Mouse (Mus musculus): Measurements from ENCODE around the gene 4933409G03Rik.
"Not testable (repeated sequence)": the region's sequence is repeated elsewhere in the genome, so short reads cannot be mapped to it uniquely, and the experiment has no call there.

The 4933409G03Rik gene

GRCm38 (mm10) chr2:68582113-68582512 lies at the start of gene 4933409G03Rik:
Gene 4933409G03Rik, plus strand, starts transcription at chr2:68582413.
- DNase-seq = no peak

DNA sequence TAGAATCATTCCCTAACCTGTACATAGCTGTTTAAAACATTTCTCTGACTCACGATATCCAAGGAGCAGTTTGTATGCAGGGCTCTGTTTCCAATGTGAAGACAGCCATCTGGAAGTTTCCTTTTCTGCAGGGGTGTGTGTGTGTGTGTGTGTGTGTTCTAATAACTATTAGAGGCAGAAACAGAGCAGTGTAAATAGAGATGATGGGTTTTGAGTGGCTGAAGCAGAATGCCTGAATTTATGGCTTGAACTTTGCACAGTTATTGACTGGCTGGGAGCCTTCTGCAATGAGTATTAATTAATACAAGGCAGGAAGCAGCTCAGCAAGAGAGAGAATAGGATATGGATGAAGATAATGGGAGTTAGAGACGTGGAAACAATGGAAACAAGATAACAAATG lies 38.0 kb upstream of the 4933409G03Rik start:
- no peak for DNase-seq

- no peak for DNase-seq
Observed at GRCm38 (mm10) chr2:68560821-68561220, 21.4 kb upstream of the 4933409G03Rik start.

DNA sequence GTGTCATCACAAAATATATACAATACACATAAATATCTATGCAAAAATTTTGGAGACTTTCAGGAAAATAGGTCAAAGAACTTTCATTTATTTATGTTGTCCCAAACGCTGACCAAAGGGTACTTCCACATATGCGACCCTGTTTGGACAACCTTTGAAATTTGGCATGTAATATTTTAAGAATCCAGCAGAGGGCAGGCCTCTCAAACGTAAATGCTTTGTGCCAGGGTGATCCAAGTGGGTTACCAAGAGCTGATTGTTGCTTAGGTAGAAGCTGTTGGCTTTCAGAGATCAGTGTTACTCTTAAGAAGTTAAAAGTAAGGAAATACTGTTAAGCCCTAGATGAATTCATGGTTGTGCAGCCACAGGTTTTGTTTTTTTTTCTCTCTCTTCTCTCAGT lies 18.9 kb upstream of the 4933409G03Rik start:
- DNase-seq = no peak

- DNase-seq = peak; percentile 47
Observed at GRCm38 (mm10) chr2:68568361-68568760, 13.9 kb upstream of the 4933409G03Rik start.

DNA sequence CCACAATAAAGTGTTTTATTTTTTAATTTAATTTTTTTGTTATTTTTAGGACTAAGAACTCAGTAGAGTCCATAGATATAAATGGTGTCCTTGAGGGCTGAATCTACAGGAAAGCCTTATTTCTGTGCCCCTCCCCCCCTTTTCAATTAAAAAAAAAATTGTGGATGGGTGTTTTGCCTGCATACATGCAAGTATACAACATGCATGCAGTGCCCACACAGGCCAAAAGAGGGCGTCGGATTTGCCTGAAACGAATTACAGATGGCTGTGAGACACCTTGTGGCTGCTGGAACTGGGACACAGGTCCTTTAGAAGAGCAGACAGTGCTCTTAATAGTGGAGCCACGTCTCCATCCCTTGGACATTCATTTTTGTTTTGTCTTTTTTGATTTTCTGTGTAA lies 9.9 kb upstream of the 4933409G03Rik start:
- peak; percentile 26 for DNase-seq

DNA sequence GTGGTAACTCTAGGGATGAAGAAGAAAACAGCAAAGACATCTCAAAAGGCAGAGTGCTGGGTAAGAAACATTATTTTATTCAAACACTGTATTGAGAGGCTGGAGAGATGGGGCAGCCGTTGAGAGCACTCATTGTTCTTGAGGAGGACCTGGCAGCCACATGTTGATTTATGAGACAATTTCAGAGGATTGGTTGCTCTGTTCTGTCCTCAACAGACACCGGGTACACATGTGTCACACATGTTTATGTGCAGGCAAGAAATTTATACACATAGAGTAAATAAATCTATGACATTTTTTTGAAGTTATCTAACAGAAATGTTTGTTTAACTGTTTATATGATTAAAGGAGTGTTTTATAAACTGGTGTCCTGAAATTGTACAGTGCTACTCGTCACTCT lies 10.6 kb downstream of the 4933409G03Rik start:
- no peak for DNase-seq

DNA sequence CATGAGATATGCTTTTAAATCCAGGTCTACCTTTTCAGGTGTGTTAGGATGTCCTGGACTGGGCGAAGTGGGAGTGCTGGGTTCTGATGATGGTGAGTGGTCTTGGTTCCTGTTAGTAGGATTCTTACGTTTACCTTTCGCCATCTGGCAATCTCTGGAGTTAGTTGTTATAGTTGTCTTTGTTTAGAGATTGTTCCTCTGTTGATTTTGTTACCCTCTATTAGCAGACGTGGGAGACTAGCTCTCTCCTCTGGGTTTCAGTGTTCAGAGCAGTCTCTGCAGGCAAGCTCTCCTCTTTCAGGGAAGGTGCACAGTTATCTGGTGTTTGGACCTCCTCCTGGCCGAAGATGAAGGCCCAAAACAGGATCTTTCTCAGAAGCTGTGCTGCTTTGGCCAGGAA lies 74.0 kb downstream of the 4933409G03Rik start, which contains the start of gene 4932414N04Rik:
4932414N04Rik (plus strand) TSS at position 301 of the 400 bp plus-strand sequence.
- not testable (repeated sequence) for DNase-seq

Data from right cerebral cortex, postnatal 4 days (tissue).